In genomic region chr9:107400666-107401285, GRCm38 (mm10) we compare ENCODE assay signal across 8 mouse cellular contexts. TPM values are rescaled to one million over a fixed set of nuclear protein-coding genes. Genes with fewer than 3 reads are reported as not detected.
DNase-seq lines count a peak whose midpoint lies in the region; ATAC-seq and TF ChIP-seq lines count a peak whose summit lies in the region.

No protein-coding gene starts in this region.

- H3K4me2 ChIP-seq in neural tube, embryonic 15.5 days, result peak overlapping the region; percentile 92

- H3K27me3 ChIP-seq in forebrain, embryonic 10.5 days (ENCODE audit: poor library complexity, severe bottlenecking), result peaks cover 87% of the 10 kb centered on the region
- peaks cover 98% of the 10 kb centered on the region for H3K27me3 ChIP-seq in limb, embryonic 10.5 days (ENCODE audit: low read depth, poor library complexity, severe bottlenecking)
- H3K27me3 ChIP-seq in neural tube, embryonic 15.5 days (replicated peaks), result peaks cover 30% of the 10 kb centered on the region

- no peaks in the 10 kb centered on the region for H3K9me3 ChIP-seq in forebrain, embryonic 10.5 days
- H3K9me3 ChIP-seq in limb, embryonic 10.5 days (replicated peaks), result no peaks in the 10 kb centered on the region
- no peaks in the 10 kb centered on the region for H3K9me3 ChIP-seq in neural tube, embryonic 15.5 days (replicated peaks)

- 26% methylated on average over 13 of the region's 13 CpGs for WGBS in forebrain, embryonic 10.5 days
- WGBS in limb, embryonic 10.5 days, result 11% methylated on average over 13 of the region's 13 CpGs
- 12% methylated on average over 13 of the region's 13 CpGs for WGBS in neural tube, embryonic 15.5 days

- no peak overlapping the region for H3K27ac ChIP-seq in left cerebral cortex, adult 2 months
- peak overlapping the region; percentile 89 for H3K27ac ChIP-seq in forebrain, embryonic 10.5 days
- H3K27ac ChIP-seq in limb, embryonic 10.5 days, result no peak overlapping the region
- H3K27ac ChIP-seq in neural tube, embryonic 15.5 days (replicated peaks), result peak overlapping the region; percentile 60; the same call in 1 of the 2 replicates

- intact Hi-C loops in left cerebral cortex, adult 2 months (cut with DNase I), result loop anchor here (5.0 kb wide), 1 partner anchor 47 kb away; no protein-coding TSS in a partner anchor
- intact Hi-C loops in left cerebral cortex, postnatal 10 days (cut with DNase I), result loop anchor here (5.0 kb wide), 1 partner anchor 42 kb away; no protein-coding TSS in a partner anchor

- TF ChIP-seq CTCF in left cerebral cortex, adult 2 months (IDR thresholded peaks at IDR 0.05), result no peak

- no peaks in the 10 kb centered on the region for H3K36me3 ChIP-seq in forebrain, embryonic 10.5 days (replicated peaks)
- H3K36me3 ChIP-seq in limb, embryonic 10.5 days, result no peaks in the 10 kb centered on the region
- H3K36me3 ChIP-seq in neural tube, embryonic 15.5 days, result no peaks in the 10 kb centered on the region

- H3K4me3 ChIP-seq in left cerebral cortex, adult 2 months, result peak overlapping the region; percentile 59
- H3K4me3 ChIP-seq in forebrain, embryonic 10.5 days, result peak overlapping the region; percentile 87
- H3K4me3 ChIP-seq in limb, embryonic 10.5 days, result peak overlapping the region; percentile 73
- peak overlapping the region; percentile 85 for H3K4me3 ChIP-seq in neural tube, embryonic 15.5 days (replicated peaks)

- peak overlapping the region; percentile 87 for H3K9ac ChIP-seq in neural tube, embryonic 15.5 days (replicated peaks)

- no peak for ATAC-seq in neural tube, embryonic 15.5 days (ENCODE audit: low FRiP score)

- no peak for DNase-seq in left cerebral cortex, adult 2 months (ENCODE audit: extremely low spot score in 1 of 2, low spot score in 2 of 2)
- no peak for DNase-seq in left cerebral cortex, postnatal 10 days (ENCODE audit: extremely low spot score in 1 of 2, low spot score in 2 of 2)
- DNase-seq in forebrain, embryonic 10.5 days (ENCODE audit: extremely low spot score, low spot score), result no peak
- DNase-seq in limb, embryonic 10.5 days (ENCODE audit: low spot score), result no peak
- no peak for DNase-seq in right cerebral cortex, postnatal 25 days
- no peak for DNase-seq in gastrocnemius, postnatal 25 days
- DNase-seq in spleen, postnatal 36 days (ENCODE audit: low spot score in 2 of 2), result no peak

- peaks cover 39% of the 10 kb centered on the region for H3K4me1 ChIP-seq in forebrain, embryonic 10.5 days
- H3K4me1 ChIP-seq in limb, embryonic 10.5 days, result peaks cover 24% of the 10 kb centered on the region
- peaks cover 48% of the 10 kb centered on the region for H3K4me1 ChIP-seq in neural tube, embryonic 15.5 days

RNA-seq across cellular contexts. Expression of gene Cacna2d2, which starts 1.4 kb away (rescaled TPM):
- total RNA-seq in left cerebral cortex, adult 2 months (2021), result 10 to 100 TPM; 24.1 to 34.7 TPM
- 10 to 100 TPM; 33.8 to 37.8 TPM for total RNA-seq in left cerebral cortex, postnatal 10 days (2021)
- 1.0 and 1.2 TPM in 2 replicates for polyA plus RNA-seq in forebrain, embryonic 10.5 days (2016; fragmentation: Nextera tagmentation; extraction: Ambion mirVana)
- polyA plus RNA-seq in limb, embryonic 10.5 days (2016; fragmentation: Nextera tagmentation; extraction: Ambion mirVana), result 0.20 and 0.34 TPM in 2 replicates
- polyA plus RNA-seq in neural tube, embryonic 15.5 days (2015; fragmentation: Nextera tagmentation; extraction: Ambion mirVana), result 7.6 and 9.8 TPM in 2 replicates
- under 1 TPM; 0.83 to 0.84 TPM for total RNA-seq in gastrocnemius, postnatal 25 days (2021)

Comparison
In these comparisons a context has a peak if more than half of its experiments do, and no peak if none do; other contexts are left out.
1. H3K27ac ChIP-seq: peak in forebrain, embryonic 10.5 days (single experiment) and neural tube, embryonic 15.5 days (single experiment); none in left cerebral cortex, adult 2 months (single experiment) and limb, embryonic 10.5 days (single experiment).
2. RNA of gene Cacna2d2, which starts 1.4 kb away (total RNA-seq): 33.8 to 37.8 TPM in left cerebral cortex, postnatal 10 days and 24.1 to 34.7 TPM in left cerebral cortex, adult 2 months; 0.83 to 0.84 TPM in gastrocnemius, postnatal 25 days; every median in the first group is over 10 times any median in the second.
3. Peak in every context shown above with its lines, with median percentiles within 50 percentile points of each other: H3K4me3 ChIP-seq.